Mouse (Mus musculus) cerebellum, adult 11-12 months (tissue): ENCODE results near the gene Kcnq2.

Experiments used
- DNase-seq: peaks from one replicate; pipeline ENCODE4 v3.0.0; 2022

Kcnq2 gene

DNA sequence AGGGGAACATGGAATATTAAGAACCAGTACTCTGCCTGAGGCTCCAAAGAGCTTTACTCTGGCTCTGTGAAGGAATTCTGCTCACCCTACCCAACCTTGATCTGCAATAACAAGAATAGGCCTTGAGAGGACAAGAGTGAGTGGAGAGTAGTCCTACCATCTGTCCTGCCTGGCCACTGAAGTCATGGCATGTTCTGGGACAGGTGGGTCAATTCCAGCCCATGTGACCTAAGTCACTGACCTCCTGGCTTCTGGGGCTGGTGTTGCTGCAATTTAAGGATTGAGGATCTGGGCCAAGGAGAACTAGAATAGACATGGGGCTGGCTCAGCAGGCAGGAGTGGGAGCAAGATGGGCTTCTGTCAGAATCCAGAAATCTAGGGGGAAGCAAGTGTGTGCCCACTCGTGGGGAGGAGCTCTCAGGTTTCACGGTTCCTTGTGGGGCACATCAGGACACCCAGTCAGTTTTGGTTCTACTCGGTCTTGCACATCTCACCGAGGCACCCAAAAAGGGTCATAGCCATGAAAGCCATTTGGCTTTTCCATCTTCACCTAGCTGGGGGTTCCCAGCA is 12.0 kb upstream of the Kcnq2 start:
- peak; percentile 65 for DNase-seq

DNA sequence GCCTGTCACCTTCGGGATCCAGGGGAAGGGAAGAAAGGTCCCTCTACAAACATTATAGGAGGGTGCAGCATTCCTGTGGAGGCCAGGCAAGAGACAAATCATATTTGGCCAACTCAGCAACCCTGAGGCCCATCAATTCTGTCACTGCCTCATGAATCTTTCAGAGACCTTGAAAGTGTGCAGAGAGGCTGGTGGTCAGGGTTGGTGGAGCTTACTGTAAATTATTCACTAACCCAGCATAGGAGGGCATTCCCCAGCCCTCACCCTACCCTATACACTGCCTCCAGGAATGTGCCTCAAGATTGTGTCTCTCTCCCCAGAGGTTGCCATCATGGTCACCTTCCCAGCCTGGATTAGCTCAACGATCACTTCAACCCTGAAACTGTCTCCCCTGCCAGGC is 9.6 kb upstream of the Kcnq2 start:
- DNase-seq, result no peak

- DNase-seq, result no peak
Observed at GRCm38 (mm10) chr2:181143509-181144276, 8.6 kb upstream of the Kcnq2 start.

GRCm38 (mm10) chr2:181142703-181143135 is 7.6 kb upstream of the Kcnq2 start:
- peak; percentile 69 for DNase-seq

- peak; percentile 85 for DNase-seq
Observed at GRCm38 (mm10) chr2:181139641-181140193, 4.6 kb upstream of the Kcnq2 start.

GRCm38 (mm10) chr2:181136934-181137333 is 1.8 kb upstream of the Kcnq2 start:
- DNase-seq, result no peak

DNA sequence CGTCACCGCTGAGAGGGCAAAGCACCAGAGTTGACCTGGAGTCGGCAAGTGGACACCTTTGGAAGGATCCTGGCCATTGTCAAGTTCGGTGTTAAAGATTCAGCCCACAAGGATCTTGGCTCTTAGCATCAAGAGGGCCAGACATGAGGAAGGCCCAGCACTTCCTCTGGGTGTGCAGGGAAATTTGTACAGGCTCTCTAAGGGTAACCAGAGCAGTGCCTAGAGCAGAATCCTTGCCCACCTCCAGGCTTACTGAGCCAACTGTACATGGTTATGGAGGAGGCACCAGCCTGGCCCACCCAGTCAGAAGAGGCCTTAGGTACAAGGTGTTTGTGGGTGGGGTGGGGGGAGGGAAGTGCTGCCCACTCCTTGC is 332 bp upstream of the Kcnq2 start:
- DNase-seq, result no peak

- peak; percentile 61 for DNase-seq
Observed at GRCm38 (mm10) chr2:181133837-181134590, 1.1 kb downstream of the Kcnq2 start.

DNA sequence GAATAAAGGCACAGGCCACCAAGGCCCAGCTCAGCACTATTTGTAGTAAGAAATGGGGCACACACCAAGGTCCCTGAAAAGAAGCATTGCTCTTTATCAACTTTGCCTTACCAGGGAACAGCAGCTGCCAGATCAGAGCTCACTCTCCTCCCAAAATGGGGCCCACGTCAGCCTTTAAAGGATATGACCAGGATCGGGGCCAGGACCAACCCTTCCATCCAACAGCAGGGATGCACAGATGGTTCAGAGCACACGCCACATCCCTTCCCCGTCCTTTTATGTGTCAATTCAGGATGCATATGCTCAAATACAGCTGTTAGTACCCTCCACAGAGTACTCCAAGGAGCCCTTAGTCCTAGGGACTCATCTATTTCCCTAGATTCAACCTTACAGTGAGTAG is 4.9 kb downstream of the Kcnq2 start:
- DNase-seq, result peak; percentile 34

GRCm38 (mm10) chr2:181128963-181129362 is 6.1 kb downstream of the Kcnq2 start:
- DNase-seq, result peak; percentile 49

- no peak for DNase-seq
Observed at GRCm38 (mm10) chr2:181127786-181128185, 7.3 kb downstream of the Kcnq2 start.

- no peak for DNase-seq
Observed at GRCm38 (mm10) chr2:181125726-181126455, 9.2 kb downstream of the Kcnq2 start.

DNA sequence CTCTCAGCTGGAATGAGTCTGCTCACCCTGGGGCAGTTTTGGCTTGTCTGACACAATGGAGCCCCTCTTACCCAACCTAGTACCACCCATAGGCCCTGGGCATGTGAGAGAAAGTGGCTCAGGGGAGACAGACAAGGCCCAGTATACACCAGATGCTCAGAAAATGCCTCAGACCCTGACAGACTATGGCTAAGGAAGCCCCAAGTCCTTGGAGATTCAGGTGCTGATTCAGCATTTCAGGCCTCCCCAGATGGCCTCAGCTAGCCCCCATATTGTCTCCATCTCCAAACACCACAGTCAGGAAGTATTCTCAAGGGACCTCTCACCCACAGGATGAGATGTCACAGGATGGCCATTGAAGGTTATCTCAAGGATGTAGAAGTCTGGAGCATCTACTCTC is 12.5 kb downstream of the Kcnq2 start:
- no peak for DNase-seq

DNA sequence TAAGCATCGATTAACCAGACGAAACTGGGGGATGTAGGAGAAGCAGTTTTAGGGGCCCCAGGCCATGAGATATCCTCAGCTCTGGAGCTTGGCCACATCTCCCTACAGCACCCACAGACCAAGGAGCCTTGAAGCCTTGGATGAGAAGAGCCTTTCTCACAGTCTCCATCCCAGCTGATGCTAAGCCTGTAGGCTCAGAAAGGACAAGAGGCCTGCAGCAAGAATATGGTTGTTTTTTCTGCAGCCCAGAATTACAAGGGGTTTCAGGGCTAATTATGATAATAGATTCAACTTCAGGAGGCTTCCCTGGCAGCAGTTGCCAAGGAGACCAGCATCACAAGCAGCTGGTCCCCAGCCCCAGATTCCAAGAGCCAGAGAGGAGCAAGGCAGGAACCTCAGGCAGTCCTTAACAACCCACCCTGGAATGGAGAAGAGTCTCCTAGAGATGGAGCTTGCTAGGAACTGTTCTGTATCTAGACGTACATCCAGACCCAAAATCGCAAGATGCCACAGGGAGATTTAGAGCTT is 14.1 kb downstream of the Kcnq2 start:
- no peak for DNase-seq

- peak; percentile 79 for DNase-seq
Observed at GRCm38 (mm10) chr2:181119952-181120351, 15.1 kb downstream of the Kcnq2 start.

DNA sequence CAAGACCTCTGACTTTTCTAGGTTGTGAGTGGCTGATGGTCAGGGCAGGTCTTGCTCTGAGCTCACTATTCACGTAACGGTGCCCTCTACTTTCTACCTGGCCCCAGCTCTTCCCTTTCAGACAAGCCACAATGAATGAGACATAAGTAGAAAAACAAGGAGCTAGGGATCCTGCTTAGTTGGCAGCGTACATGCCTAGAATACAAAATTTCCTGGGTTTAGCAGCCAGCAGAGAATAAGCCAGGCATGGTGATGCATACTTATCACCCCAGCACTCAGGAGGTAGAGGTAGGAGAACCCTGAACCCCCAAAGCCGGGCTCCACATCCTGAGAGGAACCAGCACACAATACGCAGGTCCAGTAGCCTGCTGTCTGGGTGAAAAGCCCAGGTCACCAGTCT is 18.7 kb downstream of the Kcnq2 start:
- DNase-seq, result no peak

DNA sequence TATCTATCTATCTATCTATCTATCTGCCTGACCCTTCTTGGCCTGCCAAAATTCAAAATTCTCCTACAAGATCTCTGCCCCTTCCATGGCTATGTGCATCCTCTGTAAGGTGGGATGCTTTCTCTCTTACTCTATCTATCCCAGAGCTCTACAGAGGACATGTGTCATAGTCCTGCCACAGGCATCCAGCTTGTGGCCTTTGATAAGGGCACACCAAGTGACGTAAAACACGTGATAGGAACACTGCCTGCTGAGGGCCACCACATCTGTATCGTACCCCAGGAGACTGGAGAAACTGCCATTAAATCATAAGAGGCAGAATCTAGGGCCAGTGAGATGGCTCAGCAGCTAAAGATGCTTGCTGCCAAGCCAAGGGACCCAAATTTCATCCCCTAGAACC is 19.7 kb downstream of the Kcnq2 start:
- DNase-seq, result no peak

DNA sequence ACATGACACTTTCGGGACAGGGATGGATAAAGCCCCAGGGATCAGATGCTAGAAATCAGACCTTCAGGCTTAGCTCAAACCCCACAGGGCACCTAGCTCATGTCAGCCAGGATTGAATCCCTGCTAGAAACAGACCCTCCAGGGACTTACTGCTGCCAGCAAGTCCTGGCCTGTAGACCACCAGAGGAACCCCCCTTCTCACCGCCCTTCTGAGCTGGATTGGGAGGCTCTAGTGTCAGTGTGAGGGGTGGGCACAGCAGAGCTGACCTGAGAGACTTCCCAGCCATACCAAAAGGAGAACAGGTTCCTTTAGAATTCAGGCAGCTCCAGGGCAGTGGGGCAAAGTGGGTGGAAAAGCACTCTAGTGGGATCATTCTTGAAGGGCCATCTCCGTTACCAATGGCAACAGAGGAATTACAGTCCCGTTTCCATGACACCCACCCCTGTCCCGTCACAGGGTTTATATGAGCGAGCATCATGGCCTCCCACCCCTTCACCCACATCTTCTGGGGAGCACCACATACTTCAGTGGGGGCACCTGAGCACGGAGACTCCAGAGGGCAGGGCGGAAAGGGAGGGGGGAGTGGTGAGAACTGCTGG is 21.2 kb downstream of the Kcnq2 start:
- DNase-seq, result no peak

DNA sequence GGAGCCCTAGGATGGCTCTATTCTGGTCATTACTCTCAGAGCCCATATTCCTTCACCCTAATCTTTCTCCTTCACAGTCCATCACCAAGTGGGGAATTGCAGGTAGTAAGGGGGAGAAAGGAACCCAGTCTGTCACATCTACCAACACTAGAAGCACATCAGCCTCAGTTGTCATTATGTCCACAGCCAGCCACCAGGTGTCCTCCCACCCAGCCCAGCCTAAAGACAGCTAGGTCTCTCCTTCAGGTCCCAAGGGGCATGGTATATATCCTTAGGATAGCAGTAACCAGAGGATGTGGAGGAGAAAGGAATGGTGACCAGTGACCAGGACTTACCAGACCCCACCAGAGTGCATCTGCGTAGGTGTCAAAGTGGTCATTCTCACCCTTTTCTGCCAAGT is 23.4 kb downstream of the Kcnq2 start:
- no peak for DNase-seq

DNA sequence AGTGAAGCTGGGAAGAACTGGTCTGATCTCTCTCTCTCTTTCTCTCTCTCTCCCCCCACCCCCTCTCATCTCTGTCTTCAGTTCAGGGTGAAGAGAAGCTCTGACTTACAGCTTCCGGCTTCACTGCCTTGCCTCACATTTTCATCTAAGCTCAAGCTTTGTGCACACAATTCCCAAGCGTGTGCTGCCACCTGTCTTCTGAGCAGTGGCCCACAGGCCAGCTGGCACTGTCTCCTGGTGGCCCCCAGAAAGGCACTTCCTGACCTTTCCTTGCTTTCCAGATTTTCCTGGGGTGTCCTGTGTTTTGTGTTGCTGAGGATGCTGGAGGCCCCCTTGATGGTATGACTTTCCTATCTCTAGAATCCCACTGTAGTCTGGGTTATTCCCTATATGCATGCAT is 31.0 kb downstream of the Kcnq2 start:
- peak; percentile 42 for DNase-seq

- no peak for DNase-seq
Observed at GRCm38 (mm10) chr2:181102161-181102560, 32.9 kb downstream of the Kcnq2 start.

DNA sequence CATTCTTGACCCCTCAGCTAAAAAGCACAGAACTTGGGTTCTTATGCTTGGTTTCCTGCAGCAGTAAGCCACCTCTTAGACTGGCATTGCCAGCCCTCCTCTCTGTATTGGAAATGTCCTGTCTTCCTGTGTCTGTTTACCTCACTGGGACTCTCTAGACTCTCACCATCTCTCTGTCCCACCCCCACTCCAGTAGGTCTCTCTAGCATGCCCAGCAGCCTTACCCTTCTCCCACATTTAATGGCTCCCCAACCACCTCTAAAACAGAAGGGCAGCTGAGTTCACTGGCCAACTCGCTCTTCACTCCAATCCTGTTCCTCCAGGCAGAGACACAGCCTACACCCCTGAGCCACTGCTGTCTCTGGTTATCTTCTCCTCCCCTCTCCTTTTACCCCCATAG is 33.5 kb downstream of the Kcnq2 start:
- DNase-seq, result no peak
